Mouse (Mus musculus): ENCODE measurements around the gene Galnt2. TPM values are rescaled to one million over a fixed set of nuclear protein-coding genes. Genes with fewer than 3 reads are reported as not detected.

Galnt2 gene
- polyA plus RNA-seq, 1 experiment from 2014 or later, result 57.6 TPM

- no peak overlapping the region for H3K4me2 ChIP-seq (replicated peaks; ENCODE audit: low read depth, low read length)
- peaks cover 9% of the 10 kb centered on the region for H3K4me1 ChIP-seq (ENCODE audit: control insufficient read depth, insufficient read depth, low read length)
- H3K27me3 ChIP-seq (ENCODE audit: control insufficient read depth, insufficient read depth, low read length), result no peaks in the 10 kb centered on the region
- no peak overlapping the region for H3K4me3 ChIP-seq (ENCODE audit: low read depth, low read length)
- H3K27ac ChIP-seq (ENCODE audit: low read length), result no peak overlapping the region
- WGBS, result 79% methylated on average over 5 of the region's 5 CpGs
- H3K36me3 ChIP-seq (ENCODE audit: control insufficient read depth, insufficient read depth, low read length), result no peaks in the 10 kb centered on the region
- no peak for ATAC-seq (ENCODE audit: insufficient number of reproducible peaks, insufficient read depth, low FRiP score, low read depth)
- no peak overlapping the region for H3K9ac ChIP-seq (replicated peaks; ENCODE audit: low read depth, low read length)
- no peaks in the 10 kb centered on the region for H3K9me3 ChIP-seq (ENCODE audit: control insufficient read depth, low read depth, low read length)
Observed at GRCm38 (mm10) chr8:124193992-124194391, 37.2 kb upstream of the Galnt2 start.

GRCm38 (mm10) chr8:124196195-124196594, 35.0 kb upstream of the Galnt2 start:
- peaks cover 9% of the 10 kb centered on the region for H3K4me1 ChIP-seq (ENCODE audit: control insufficient read depth, insufficient read depth, low read length)
- WGBS, result 18% methylated on average over 5 of the region's 5 CpGs
- H3K4me3 ChIP-seq (ENCODE audit: low read depth, low read length), result no peak overlapping the region
- no peak overlapping the region for H3K4me2 ChIP-seq (replicated peaks; ENCODE audit: low read depth, low read length)
- H3K27me3 ChIP-seq (ENCODE audit: control insufficient read depth, insufficient read depth, low read length), result no peaks in the 10 kb centered on the region
- H3K27ac ChIP-seq (ENCODE audit: low read length), result no peak overlapping the region
- H3K9ac ChIP-seq (replicated peaks; ENCODE audit: low read depth, low read length), result no peak overlapping the region
- H3K36me3 ChIP-seq (ENCODE audit: control insufficient read depth, insufficient read depth, low read length), result no peaks in the 10 kb centered on the region
- H3K9me3 ChIP-seq (ENCODE audit: control insufficient read depth, low read depth, low read length), result no peaks in the 10 kb centered on the region
- peak; percentile 69; the same call in 1 of the 2 replicates for ATAC-seq (ENCODE audit: insufficient number of reproducible peaks, insufficient read depth, low FRiP score, low read depth)

GRCm38 (mm10) chr8:124196797-124197196, 34.4 kb upstream of the Galnt2 start:
- Histone ChIP-seq H3K4me3 (ENCODE audit: low read depth, low read length) (no peak overlapping the region), H3K36me3 (ENCODE audit: control insufficient read depth, insufficient read depth, low read length) (no peaks in the 10 kb centered on the region), H3K9ac (replicated peaks; ENCODE audit: low read depth, low read length) (no peak overlapping the region), H3K4me2 (replicated peaks; ENCODE audit: low read depth, low read length) (no peak overlapping the region), H3K27me3 (ENCODE audit: control insufficient read depth, insufficient read depth, low read length) (no peaks in the 10 kb centered on the region), H3K4me1 (ENCODE audit: control insufficient read depth, insufficient read depth, low read length) (peaks cover 9% of the 10 kb centered on the region), H3K9me3 (ENCODE audit: control insufficient read depth, low read depth, low read length) (no peaks in the 10 kb centered on the region), H3K27ac (ENCODE audit: low read length) (no peak overlapping the region)
- WGBS, result 18% methylated on average over 5 of the region's 5 CpGs
- ATAC-seq (ENCODE audit: insufficient number of reproducible peaks, insufficient read depth, low FRiP score, low read depth), result no peak

GRCm38 (mm10) chr8:124198230-124198629, 33.0 kb upstream of the Galnt2 start:
- Histone ChIP-seq H3K9me3 (ENCODE audit: control insufficient read depth, low read depth, low read length) (no peaks in the 10 kb centered on the region), H3K4me1 (ENCODE audit: control insufficient read depth, insufficient read depth, low read length) (peaks cover 13% of the 10 kb centered on the region), H3K4me2 (replicated peaks; ENCODE audit: low read depth, low read length) (no peak overlapping the region), H3K36me3 (ENCODE audit: control insufficient read depth, insufficient read depth, low read length) (no peaks in the 10 kb centered on the region), H3K27ac (ENCODE audit: low read length) (no peak overlapping the region), H3K4me3 (ENCODE audit: low read depth, low read length) (no peak overlapping the region), H3K27me3 (ENCODE audit: control insufficient read depth, insufficient read depth, low read length) (no peaks in the 10 kb centered on the region), H3K9ac (replicated peaks; ENCODE audit: low read depth, low read length) (no peak overlapping the region)
- WGBS, result 89% methylated on average over 7 of the region's 7 CpGs
- ATAC-seq (ENCODE audit: insufficient number of reproducible peaks, insufficient read depth, low FRiP score, low read depth), result no peak

DNA sequence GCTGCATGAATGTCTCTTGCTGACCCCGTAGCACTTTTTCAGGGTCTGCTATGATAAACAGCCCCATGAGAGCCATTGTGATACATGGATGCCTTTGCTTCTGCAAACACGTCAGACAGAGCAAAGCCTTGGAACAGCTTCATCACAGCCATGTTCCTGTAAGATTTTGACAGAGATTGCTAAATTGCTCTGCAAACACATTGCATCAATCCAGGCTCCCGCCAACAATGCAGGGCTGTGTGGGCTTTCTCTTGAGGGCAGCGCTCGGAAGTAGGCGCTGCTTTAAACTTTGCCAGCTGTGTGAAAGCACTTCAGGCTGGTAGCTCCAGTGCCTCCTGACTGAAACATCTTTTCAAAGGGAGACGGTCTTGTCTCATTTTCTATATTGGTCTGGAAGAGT, 30.8 kb upstream of the Galnt2 start:
- WGBS, result 30% methylated on average over 7 of the region's 7 CpGs
- Histone ChIP-seq H3K9ac (replicated peaks; ENCODE audit: low read depth, low read length) (no peak overlapping the region), H3K27ac (ENCODE audit: low read length) (no peak overlapping the region), H3K4me2 (replicated peaks; ENCODE audit: low read depth, low read length) (no peak overlapping the region), H3K9me3 (ENCODE audit: control insufficient read depth, low read depth, low read length) (no peaks in the 10 kb centered on the region), H3K4me3 (ENCODE audit: low read depth, low read length) (no peak overlapping the region), H3K36me3 (ENCODE audit: control insufficient read depth, insufficient read depth, low read length) (no peaks in the 10 kb centered on the region), H3K4me1 (ENCODE audit: control insufficient read depth, insufficient read depth, low read length) (peaks cover 15% of the 10 kb centered on the region), H3K27me3 (ENCODE audit: control insufficient read depth, insufficient read depth, low read length) (no peaks in the 10 kb centered on the region)
- no peak for ATAC-seq (ENCODE audit: insufficient number of reproducible peaks, insufficient read depth, low FRiP score, low read depth)

- Histone ChIP-seq H3K9me3 (ENCODE audit: control insufficient read depth, low read depth, low read length) (no peaks in the 10 kb centered on the region), H3K4me3 (ENCODE audit: low read depth, low read length) (no peak overlapping the region), H3K27ac (ENCODE audit: low read length) (no peak overlapping the region), H3K4me1 (ENCODE audit: control insufficient read depth, insufficient read depth, low read length) (peaks cover 8% of the 10 kb centered on the region), H3K4me2 (replicated peaks; ENCODE audit: low read depth, low read length) (no peak overlapping the region), H3K36me3 (ENCODE audit: control insufficient read depth, insufficient read depth, low read length) (no peaks in the 10 kb centered on the region), H3K27me3 (ENCODE audit: control insufficient read depth, insufficient read depth, low read length) (no peaks in the 10 kb centered on the region), H3K9ac (replicated peaks; ENCODE audit: low read depth, low read length) (no peak overlapping the region)
- no peak for ATAC-seq (ENCODE audit: insufficient number of reproducible peaks, insufficient read depth, low FRiP score, low read depth)
- 56% methylated on average over 8 of the region's 8 CpGs for WGBS
Observed at GRCm38 (mm10) chr8:124201706-124202105, 29.5 kb upstream of the Galnt2 start.

- Histone ChIP-seq H3K27ac (ENCODE audit: low read length) (no peak overlapping the region), H3K9ac (replicated peaks; ENCODE audit: low read depth, low read length) (no peak overlapping the region), H3K4me3 (ENCODE audit: low read depth, low read length) (no peak overlapping the region), H3K36me3 (ENCODE audit: control insufficient read depth, insufficient read depth, low read length) (no peaks in the 10 kb centered on the region), H3K4me2 (replicated peaks; ENCODE audit: low read depth, low read length) (no peak overlapping the region), H3K4me1 (ENCODE audit: control insufficient read depth, insufficient read depth, low read length) (0 out of 2 replicates have a peak, but pooled peaks cover 6% of the 10 kb centered on the region), H3K27me3 (ENCODE audit: control insufficient read depth, insufficient read depth, low read length) (no peaks in the 10 kb centered on the region), H3K9me3 (ENCODE audit: control insufficient read depth, low read depth, low read length) (no peaks in the 10 kb centered on the region)
- ATAC-seq (ENCODE audit: insufficient number of reproducible peaks, insufficient read depth, low FRiP score, low read depth), result no peak
- WGBS, result 73% methylated on average over 5 of the region's 5 CpGs
Observed at GRCm38 (mm10) chr8:124202895-124203294, 28.3 kb upstream of the Galnt2 start.

- H3K9me3 ChIP-seq (ENCODE audit: control insufficient read depth, low read depth, low read length), result no peaks in the 10 kb centered on the region
- WGBS, result 86% methylated on average over 13 of the region's 13 CpGs
Observed at GRCm38 (mm10) chr8:124204001-124204601, 27.1 kb upstream of the Galnt2 start.

DNA sequence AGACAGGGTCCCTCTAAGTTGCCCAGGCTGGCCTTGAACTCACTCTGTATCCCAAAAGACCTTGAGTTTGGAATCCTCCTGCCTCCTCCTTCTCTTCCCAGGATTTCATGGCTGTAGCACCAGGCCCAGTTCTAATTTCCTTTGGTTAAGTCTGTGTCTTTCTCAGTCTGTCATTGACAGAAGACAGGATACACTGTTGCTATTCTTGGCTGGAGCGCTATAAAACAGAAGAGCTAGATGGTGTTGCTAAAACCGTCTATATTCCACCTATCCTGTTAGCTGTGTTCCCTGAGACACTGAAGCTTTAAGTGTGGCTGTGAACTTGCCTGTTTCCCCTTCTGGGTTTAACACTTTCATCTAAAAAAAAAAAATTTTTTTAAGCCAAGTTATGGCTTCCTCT, 19.0 kb upstream of the Galnt2 start:
- Histone ChIP-seq H3K9me3 (ENCODE audit: control insufficient read depth, low read depth, low read length) (no peaks in the 10 kb centered on the region), H3K9ac (replicated peaks; ENCODE audit: low read depth, low read length) (no peak overlapping the region), H3K36me3 (ENCODE audit: control insufficient read depth, insufficient read depth, low read length) (no peaks in the 10 kb centered on the region), H3K27me3 (ENCODE audit: control insufficient read depth, insufficient read depth, low read length) (no peaks in the 10 kb centered on the region), H3K4me2 (replicated peaks; ENCODE audit: low read depth, low read length) (no peak overlapping the region), H3K4me3 (ENCODE audit: low read depth, low read length) (no peak overlapping the region), H3K4me1 (ENCODE audit: control insufficient read depth, insufficient read depth, low read length) (no peaks in the 10 kb centered on the region), H3K27ac (ENCODE audit: low read length) (no peak overlapping the region)
- WGBS, result 44% methylated on average over 2 of the region's 2 CpGs
- no peak for ATAC-seq (ENCODE audit: insufficient number of reproducible peaks, insufficient read depth, low FRiP score, low read depth)

More at GRCm38 (mm10) chr8:124204001-124204601, 27.1 kb upstream of the Galnt2 start:
- no peak overlapping the region for H3K9ac ChIP-seq (replicated peaks; ENCODE audit: low read depth, low read length)
- ATAC-seq (ENCODE audit: insufficient number of reproducible peaks, insufficient read depth, low FRiP score, low read depth), result no peak
- no peak overlapping the region for H3K27ac ChIP-seq (ENCODE audit: low read length)
- no peak overlapping the region for H3K4me2 ChIP-seq (replicated peaks; ENCODE audit: low read depth, low read length)
- H3K4me1 ChIP-seq (ENCODE audit: control insufficient read depth, insufficient read depth, low read length), result 0 out of 2 replicates have a peak, but pooled peaks cover 6% of the 10 kb centered on the region
- no peak overlapping the region for H3K4me3 ChIP-seq (ENCODE audit: low read depth, low read length)
- no peaks in the 10 kb centered on the region for H3K36me3 ChIP-seq (ENCODE audit: control insufficient read depth, insufficient read depth, low read length)
- H3K27me3 ChIP-seq (ENCODE audit: control insufficient read depth, insufficient read depth, low read length), result no peaks in the 10 kb centered on the region

Measured in stomach, embryonic 14.5 days (tissue).